Mouse (Mus musculus) neural tube, embryonic 11.5 days (tissue): ENCODE measurements around the gene Prss30. TPM values are rescaled to one million over a fixed set of nuclear protein-coding genes. Genes with fewer than 3 reads are reported as not detected.

Experiments
- ATAC-seq: fragments of 200-750 bp; cut with Nextera tagmentation; 2 replicates; pipeline ENCODE4 v1.8.0; 2017; ENCODE audit warnings: moderate number of reproducible peaks, mild to moderate bottlenecking, moderate TSS enrichment, moderate library complexity; ENCODE audit not compliant: insufficient read depth, low FRiP score, low TSS enrichment
- DNase-seq: peaks from one replicate; pipeline ENCODE4 v3.0.0-alpha.2; 2015; ENCODE audit warnings: low spot score
- H3K27ac ChIP-seq: fragments of 300-500 bp; sonication (generic); 2 replicates; pipeline ENCODE4 v1.5.1; 2014; ENCODE audit warnings: low read depth, mild to moderate bottlenecking, low read length
- H3K27me3 ChIP-seq: fragments of 300-500 bp; sonication (generic); 2 replicates; pipeline ENCODE4 v1.6.1; 2014; ENCODE audit warnings: mild to moderate bottlenecking, low read length, mixed read lengths; ENCODE audit not compliant: control insufficient read depth, insufficient read depth
- H3K36me3 ChIP-seq: fragments of 300-500 bp; sonication (generic); 2 replicates; pipeline ENCODE4 v1.6.1; 2014; ENCODE audit warnings: mild to moderate bottlenecking, low read length, moderate library complexity, mixed read lengths; ENCODE audit not compliant: control insufficient read depth, insufficient read depth
- H3K4me1 ChIP-seq: fragments of 300-500 bp; sonication (generic); 2 replicates; pipeline ENCODE4 v1.6.1; 2014; ENCODE audit warnings: low read length, mixed read lengths; ENCODE audit not compliant: control insufficient read depth, insufficient read depth
- H3K4me2 ChIP-seq: fragments of 300-500 bp; sonication (generic); 2 replicates; pipeline ENCODE4 v1.6.1; 2014; ENCODE audit warnings: low read depth, mild to moderate bottlenecking, moderate library complexity
- H3K4me3 ChIP-seq: fragments of 300-500 bp; sonication (generic); 2 replicates; pipeline ENCODE4 v1.5.1; 2014; ENCODE audit warnings: low read depth, low read length
- H3K9ac ChIP-seq: fragments of 300-500 bp; sonication (generic); 2 replicates; pipeline ENCODE4 v1.6.1; 2014; ENCODE audit warnings: mild to moderate bottlenecking, low read length
- H3K9me3 ChIP-seq: fragments of 300-500 bp; sonication (generic); 2 replicates; pipeline ENCODE4 v1.6.1; 2016; ENCODE audit warnings: low read length; ENCODE audit not compliant: control insufficient read depth
- WGBS: fragments of 180-500 bp; shearing (Covaris S2); extraction: QIAGEN DNeasy Blood & Tissue Kit; methylation state at CpG from one replicate; pipeline ENCODE4 v1.1.7; 2014; 5-methylcytosine and 5-hydroxymethylcytosine counted together
- polyA plus RNA-seq: library from polyadenylated mRNA; unstranded; fragments of >200 nt; fragmentation: Nextera tagmentation; extraction: Ambion mirVana; gene quantifications from 2 replicates; pipeline ENCODE4 v1.2.1, GENCODE M21; 2014

The Prss30 gene
- polyA plus RNA-seq, 1 experiment from 2014 or later, result not detected

GRCm38 (mm10) chr17:23993559-23994428, 13.4 kb upstream of the Prss30 start:
- peak overlapping the region; percentile 44 for H3K9ac ChIP-seq
- no peaks in the 10 kb centered on the region for H3K9me3 ChIP-seq
- no peaks in the 10 kb centered on the region for H3K27me3 ChIP-seq
- peak; percentile 93 for DNase-seq
- H3K4me1 ChIP-seq, result no peaks in the 10 kb centered on the region; the same call in 1 of the 2 replicates
- WGBS, result 10% methylated on average over 31 of the region's 31 CpGs
- no peaks in the 10 kb centered on the region for H3K36me3 ChIP-seq
- 0 out of 2 replicates have a peak overlapping the region, but pooled peaks have one; percentile 10 for H3K4me3 ChIP-seq
- no peak overlapping the region for H3K27ac ChIP-seq
- peak; percentile 71 for ATAC-seq
- peak overlapping the region; percentile 48 for H3K4me2 ChIP-seq

- Histone ChIP-seq H3K9ac (peak overlapping the region; percentile 39), H3K9me3 (no peaks in the 10 kb centered on the region), H3K27ac (no peak overlapping the region), H3K4me1 (no peaks in the 10 kb centered on the region; the same call in 1 of the 2 replicates), H3K36me3 (no peaks in the 10 kb centered on the region), H3K4me2 (peak overlapping the region; percentile 48), H3K4me3 (no peak overlapping the region), H3K27me3 (no peaks in the 10 kb centered on the region)
- no peak for DNase-seq
- peak; percentile 75 for ATAC-seq
- 65% methylated on average over 9 of the region's 9 CpGs for WGBS
These were observed 12.6 kb upstream of the Prss30 start for GRCm38 (mm10) chr17:23992789-23993553.

- no peak overlapping the region for H3K27ac ChIP-seq
- H3K4me3 ChIP-seq, result no peak overlapping the region
- no peak for DNase-seq
- H3K4me1 ChIP-seq, result no peaks in the 10 kb centered on the region; the same call in 1 of the 2 replicates
- H3K4me2 ChIP-seq, result no peak overlapping the region
- no peaks in the 10 kb centered on the region for H3K27me3 ChIP-seq
- no peak for ATAC-seq
- 47% methylated on average over 2 of the region's 2 CpGs for WGBS
- H3K9me3 ChIP-seq, result no peaks in the 10 kb centered on the region
- no peak overlapping the region for H3K9ac ChIP-seq
- no peaks in the 10 kb centered on the region for H3K36me3 ChIP-seq
These were observed 9.4 kb upstream of the Prss30 start for GRCm38 (mm10) chr17:23989802-23990201.

GRCm38 (mm10) chr17:23984989-23985388, 4.6 kb upstream of the Prss30 start:
- WGBS, result 93% methylated on average over 1 of the region's 1 CpGs
- Histone ChIP-seq H3K9me3 (no peaks in the 10 kb centered on the region), H3K27me3 (no peaks in the 10 kb centered on the region), H3K4me2 (no peak overlapping the region), H3K4me1 (no peaks in the 10 kb centered on the region), H3K9ac (no peak overlapping the region), H3K27ac (no peak overlapping the region), H3K4me3 (no peak overlapping the region), H3K36me3 (no peaks in the 10 kb centered on the region)
- DNase-seq (no peak), ATAC-seq (no peak)

GRCm38 (mm10) chr17:23982912-23983311, 2.5 kb upstream of the Prss30 start:
- Histone ChIP-seq H3K36me3 (no peaks in the 10 kb centered on the region), H3K27me3 (no peaks in the 10 kb centered on the region), H3K4me2 (no peak overlapping the region), H3K27ac (no peak overlapping the region), H3K9me3 (no peaks in the 10 kb centered on the region), H3K4me3 (no peak overlapping the region), H3K4me1 (no peaks in the 10 kb centered on the region), H3K9ac (no peak overlapping the region)
- WGBS, result 45% methylated on average over 4 of the region's 4 CpGs
- ATAC-seq, result no peak
- DNase-seq, result no peak

GRCm38 (mm10) chr17:23979471-23979870, 895 bp downstream of the Prss30 start:
- Histone ChIP-seq H3K9me3 (no peaks in the 10 kb centered on the region), H3K27ac (no peak overlapping the region), H3K4me1 (no peaks in the 10 kb centered on the region), H3K36me3 (no peaks in the 10 kb centered on the region), H3K27me3 (no peaks in the 10 kb centered on the region), H3K9ac (no peak overlapping the region), H3K4me2 (no peak overlapping the region), H3K4me3 (no peak overlapping the region)
- no peak for DNase-seq
- WGBS, result 65% methylated on average over 3 of the region's 3 CpGs
- no peak for ATAC-seq

- WGBS, result 91% methylated on average over 4 of the region's 4 CpGs
- DNase-seq (no peak), ATAC-seq (no peak)
- H3K9ac ChIP-seq, result no peak overlapping the region
- no peaks in the 10 kb centered on the region for H3K9me3 ChIP-seq
- no peak overlapping the region for H3K4me3 ChIP-seq
- H3K4me1 ChIP-seq, result no peaks in the 10 kb centered on the region
- no peaks in the 10 kb centered on the region for H3K36me3 ChIP-seq
- no peak overlapping the region for H3K27ac ChIP-seq
- H3K4me2 ChIP-seq, result no peak overlapping the region
- no peaks in the 10 kb centered on the region for H3K27me3 ChIP-seq
These were observed 3.7 kb downstream of the Prss30 start for GRCm38 (mm10) chr17:23976665-23977064.

- ATAC-seq (no peak), DNase-seq (no peak)
- no peak overlapping the region for H3K9ac ChIP-seq
- H3K27me3 ChIP-seq, result no peaks in the 10 kb centered on the region
- WGBS, result 88% methylated on average over 9 of the region's 9 CpGs
- H3K4me1 ChIP-seq, result no peaks in the 10 kb centered on the region
- no peak overlapping the region for H3K4me3 ChIP-seq
- no peaks in the 10 kb centered on the region for H3K36me3 ChIP-seq
- H3K9me3 ChIP-seq, result no peaks in the 10 kb centered on the region
- H3K4me2 ChIP-seq, result no peak overlapping the region
- no peak overlapping the region for H3K27ac ChIP-seq
These were observed 9.1 kb downstream of the Prss30 start for GRCm38 (mm10) chr17:23971315-23971714.
